Mouse (Mus musculus) macrophage (primary cell): Measurements from ENCODE around the gene Spata7. TPM values are rescaled to one million over a fixed set of nuclear protein-coding genes. Genes with fewer than 3 reads are reported as not detected.
"Not testable (repeated sequence)": the region's sequence is repeated elsewhere in the genome, so short reads cannot be mapped to it uniquely, and the experiment has no call there.

Source experiments
- H3K27ac ChIP-seq: fragments of 350-480 bp; formaldehyde crosslinking; 2 replicates; pipeline ENCODE4 v1.9.0; 2021
- H3K36me3 ChIP-seq: fragments of 350-480 bp; formaldehyde crosslinking; 2 replicates; pipeline ENCODE4 v1.9.0; 2021; ENCODE audit errors: inconsistent target
- H3K4me3 ChIP-seq: fragments of 350-480 bp; formaldehyde crosslinking; 2 replicates; pipeline ENCODE4 v1.9.0; 2021; ENCODE audit errors: inconsistent target
- H3K79me2 ChIP-seq: fragments of 350-480 bp; formaldehyde crosslinking; 2 replicates; pipeline ENCODE4 v1.9.0; 2021; ENCODE audit errors: inconsistent target
- WGBS: methylation state at CpG from one replicate; pipeline ENCODE4 v1.1.7; 2026; ENCODE audit warnings: inconsistent platforms; ENCODE audit not compliant: missing documents; 5-methylcytosine and 5-hydroxymethylcytosine counted together
- polyA plus RNA-seq: library from polyadenylated mRNA; stranded (reverse); fragments of 250-400 nt; gene quantifications from 3 replicates; pipeline ENCODE4 v1.2.4, GENCODE M21; 2018; ENCODE audit warnings: inconsistent platforms
- total RNA-seq, 78 experiments: library from RNA; depleted of rRNA; stranded (reverse); fragments of 250-400 nt; gene quantifications; 1 replicate in 9 of 78; 2 replicates in 24 of 78; 3 replicates in 43 of 78; 4 replicates in 2 of 78; pipeline ENCODE4 v1.2.4; 2018; ENCODE audit warnings: inconsistent platforms in 56 of 78

Spata7 gene
- 10 to 100 TPM in 18 of 26 experiments, 1 to 10 TPM in 8; 1.9 to 46.0 (median 18.9) TPM for total RNA-seq (2018; cell fraction: chromatin; rRNA removed)
- total RNA-seq (2018; cell fraction: cytosol; rRNA removed), result 1 to 10 TPM in 25 of 26 experiments, under 1 TPM in 1; 0.91 to 5.5 (median 3.7) TPM
- total RNA-seq (2018; cell fraction: nucleus; rRNA removed), result 10 to 100 TPM in 11 of 26 experiments, 1 to 10 TPM in 15; 1.4 to 31.8 (median 9.1) TPM
- 3.7 to 6.6 TPM (median 4.3 TPM) in 3 replicates for polyA plus RNA-seq

- no peaks in the 10 kb centered on the region for H3K36me3 ChIP-seq
- WGBS, result 6% methylated on average over 32 of the region's 32 CpGs
- H3K4me3 ChIP-seq, result peak within 1 kb of the TSS; percentile 87
- H3K79me2 ChIP-seq, result no peaks in the 10 kb centered on the region
- no peak within 1 kb of the TSS for H3K27ac ChIP-seq
Observed at GRCm38 (mm10) chr12:98627392-98628259, at the start of gene Spata7. Gene Spata7, plus strand, starts transcription at chr12:98628157.

GRCm38 (mm10) chr12:98585302-98585701 is 42.7 kb upstream of the Spata7 start:
- Histone ChIP-seq H3K27ac (no peak overlapping the region), H3K79me2 (no peaks in the 10 kb centered on the region), H3K4me3 (no peak overlapping the region), H3K36me3 (no peaks in the 10 kb centered on the region)
- 31% methylated on average over 3 of the region's 3 CpGs for WGBS

- 58% methylated on average over 6 of the region's 6 CpGs for whole genome bisulfite sequencing
- Histone ChIP-seq H3K36me3 (no peaks in the 10 kb centered on the region), H3K27ac (no peak overlapping the region), H3K4me3 (no peak overlapping the region), H3K79me2 (no peaks in the 10 kb centered on the region)
Observed at GRCm38 (mm10) chr12:98588573-98588972, 39.4 kb upstream of the Spata7 start.

GRCm38 (mm10) chr12:98591016-98591415 is 36.9 kb upstream of the Spata7 start:
- H3K4me3 ChIP-seq, result no peak overlapping the region
- 96% methylated on average over 2 of the region's 2 CpGs for WGBS
- no peaks in the 10 kb centered on the region for H3K36me3 ChIP-seq
- no peak overlapping the region for H3K27ac ChIP-seq
- H3K79me2 ChIP-seq, result no peaks in the 10 kb centered on the region

GRCm38 (mm10) chr12:98600861-98601260 is 27.1 kb upstream of the Spata7 start:
- 81% methylated on average over 5 of the region's 5 CpGs for WGBS
- Histone ChIP-seq H3K79me2 (no peaks in the 10 kb centered on the region), H3K27ac (no peak overlapping the region), H3K36me3 (no peaks in the 10 kb centered on the region), H3K4me3 (no peak overlapping the region)

- 42% methylated on average over 6 of the region's 6 CpGs for WGBS
- no peaks in the 10 kb centered on the region for H3K36me3 ChIP-seq
- no peak overlapping the region for H3K27ac ChIP-seq
Observed at GRCm38 (mm10) chr12:98602114-98602513, 25.8 kb upstream of the Spata7 start.

GRCm38 (mm10) chr12:98605264-98605663 is 22.7 kb upstream of the Spata7 start:
- H3K36me3 ChIP-seq, result no peaks in the 10 kb centered on the region
- no peaks in the 10 kb centered on the region for H3K79me2 ChIP-seq
- no peak overlapping the region for H3K27ac ChIP-seq
- H3K4me3 ChIP-seq, result no peak overlapping the region
- WGBS, result 100% methylated on average over 1 of the region's 1 CpGs

More at GRCm38 (mm10) chr12:98602114-98602513, 25.8 kb upstream of the Spata7 start:
- Histone ChIP-seq H3K4me3 (no peak overlapping the region), H3K79me2 (no peaks in the 10 kb centered on the region)

GRCm38 (mm10) chr12:98606595-98607290 is 21.2 kb upstream of the Spata7 start:
- Histone ChIP-seq H3K4me3 (no peak overlapping the region), H3K27ac (no peak overlapping the region), H3K79me2 (no peaks in the 10 kb centered on the region), H3K36me3 (no peaks in the 10 kb centered on the region)
- WGBS, result 80% methylated on average over 5 of the region's 5 CpGs

GRCm38 (mm10) chr12:98610341-98610740 is 17.6 kb upstream of the Spata7 start:
- Histone ChIP-seq H3K4me3 (no peak overlapping the region), H3K36me3 (no peaks in the 10 kb centered on the region), H3K27ac (no peak overlapping the region), H3K79me2 (no peaks in the 10 kb centered on the region)
- WGBS, result 68% methylated on average over 3 of the region's 3 CpGs

GRCm38 (mm10) chr12:98614910-98615508 is 12.9 kb upstream of the Spata7 start:
- Histone ChIP-seq H3K27ac (no peak overlapping the region), H3K79me2 (no peaks in the 10 kb centered on the region), H3K36me3 (no peaks in the 10 kb centered on the region), H3K4me3 (no peak overlapping the region)
- 86% methylated on average over 1 of the region's 3 CpGs for WGBS

- H3K79me2 ChIP-seq, result no peaks in the 10 kb centered on the region
- 30% methylated on average over 4 of the region's 5 CpGs for WGBS
- no peaks in the 10 kb centered on the region for H3K36me3 ChIP-seq
- H3K4me3 ChIP-seq, result no peak overlapping the region
- H3K27ac ChIP-seq, result no peak overlapping the region
Observed at GRCm38 (mm10) chr12:98615746-98616145, 12.2 kb upstream of the Spata7 start.

GRCm38 (mm10) chr12:98619496-98619895 is 8.5 kb upstream of the Spata7 start:
- Histone ChIP-seq H3K36me3 (no peaks in the 10 kb centered on the region), H3K4me3 (no peak overlapping the region), H3K27ac (no peak overlapping the region), H3K79me2 (no peaks in the 10 kb centered on the region)
- 86% methylated on average over 2 of the region's 2 CpGs for WGBS

- H3K27ac ChIP-seq, H3K4me3 ChIP-seq, H3K36me3 ChIP-seq, H3K79me2 ChIP-seq: not testable (repeated sequence)
- WGBS, result 49% methylated on average over 6 of the region's 6 CpGs
Observed at GRCm38 (mm10) chr12:98620922-98621321, 7.0 kb upstream of the Spata7 start.

GRCm38 (mm10) chr12:98623266-98623665 is 4.7 kb upstream of the Spata7 start:
- H3K79me2 ChIP-seq, H3K27ac ChIP-seq, H3K36me3 ChIP-seq, H3K4me3 ChIP-seq: not testable (repeated sequence)
- WGBS, result 96% methylated on average over 9 of the region's 10 CpGs
